Mouse (Mus musculus): ENCODE measurements around the gene Rilp. TPM values are rescaled to one million over a fixed set of nuclear protein-coding genes. Genes with fewer than 3 reads are reported as not detected.

Rilp gene
- total RNA-seq (2023): under 1 TPM in 1 of 2 experiments, not detected in 1; 0.92 TPM

GRCm38 (mm10) chr11:75509741-75510626 is at the start of gene Rilp:
TSS of gene Rilp (plus strand) at chr11:75510094.

GRCm38 (mm10) chr11:75460844-75461742 is 48.8 kb upstream of the Rilp start, which contains the start of gene Tlcd2:
TSS of gene Tlcd2 (plus strand) at chr11:75461715.

GRCm38 (mm10) chr11:75486601-75487285 is 23.2 kb upstream of the Rilp start, which contains the start of gene Prpf8:
TSS of gene Prpf8 (plus strand) at chr11:75486816.

GRCm38 (mm10) chr11:75513336-75513735 is 3.4 kb downstream of the Rilp start, which contains the start of gene Scarf1:
TSS of gene Scarf1 (plus strand) at chr11:75513540.

GRCm38 (mm10) chr11:75531469-75532242 is 21.8 kb downstream of the Rilp start, which contains the start of gene Slc43a2:
TSS of gene Slc43a2 (plus strand) at chr11:75531694.

Other genes starting within 250 kb of the Rilp start
- 100 to 1,000 TPM; 110 to 137 TPM for gene Rpa1, start 161.8 kb upstream of the Rilp start, total RNA-seq (2023)
- 10 to 100 TPM; 14.3 to 15.5 TPM for gene Smyd4, start 161.7 kb upstream of the Rilp start, total RNA-seq (2023)
- gene Serpinf1, start 87.4 kb upstream of the Rilp start, total RNA-seq (2023): 1 to 10 TPM in 1 of 2 experiments, not detected in 1; 2.0 TPM
- under 1 TPM; 0.32 to 0.42 TPM for gene Serpinf2, start 70.5 kb upstream of the Rilp start, total RNA-seq (2023)
- 10 to 100 TPM; 47.1 to 49.0 TPM for gene Wdr81, start 55.4 kb upstream of the Rilp start, total RNA-seq (2023)
- 1 to 10 TPM; 1.4 to 2.5 TPM for gene Tlcd2, start 48.4 kb upstream of the Rilp start, total RNA-seq (2023)
- gene Prpf8, start 23.3 kb upstream of the Rilp start, total RNA-seq (2023): 100 to 1,000 TPM; 230 to 240 TPM
- under 1 TPM in 1 of 2 experiments, not detected in 1; 0.20 TPM for gene Scarf1, start 3.4 kb downstream of the Rilp start, total RNA-seq (2023)
- gene Slc43a2, start 21.6 kb downstream of the Rilp start, total RNA-seq (2023): 10 to 100 TPM; 54.3 to 67.9 TPM
- gene Pitpna, start 78.0 kb downstream of the Rilp start, total RNA-seq (2023): 100 to 1,000 TPM; 232 to 242 TPM
- 100 to 1,000 TPM; 128 to 132 TPM for gene Inpp5k, start 120.9 kb downstream of the Rilp start, total RNA-seq (2023)
- gene Myo1c, start 140.4 kb downstream of the Rilp start, total RNA-seq (2023): 100 to 1,000 TPM; 459 to 494 TPM
- 10 to 100 TPM; 66.4 to 69.9 TPM for gene Crk, start 169.2 kb downstream of the Rilp start, total RNA-seq (2023)
- 100 to 1,000 TPM; 224 to 250 TPM for gene Ywhae, start 222.8 kb downstream of the Rilp start, total RNA-seq (2023)